Mouse (Mus musculus): ENCODE data around the gene Vmn1r1. TPM values are rescaled to one million over a fixed set of nuclear protein-coding genes. Genes with fewer than 3 reads are reported as not detected.
"Not testable (repeated sequence)": the region's sequence is repeated elsewhere in the genome, so short reads cannot be mapped to it uniquely, and the experiment has no call there.

The Vmn1r1 gene
- polyA plus RNA-seq (2014; fragmentation: Nextera tagmentation; extraction: Ambion mirVana): not detected in 2 replicates

- no peak for DNase-seq (ENCODE audit: low spot score)
- no peak within 1 kb of the TSS for H3K9ac ChIP-seq (ENCODE audit: low read length)
- H3K9me3 ChIP-seq (replicated peaks; ENCODE audit: control insufficient read depth, low read length): no peaks in the 10 kb centered on the region
- no peaks in the 10 kb centered on the region for H3K27me3 ChIP-seq (replicated peaks; ENCODE audit: control insufficient read depth, insufficient read depth, low read length)
- no peak within 1 kb of the TSS for H3K4me2 ChIP-seq (ENCODE audit: low read length)
- no peak for ATAC-seq
- H3K4me3 ChIP-seq (ENCODE audit: low read depth, low read length): no peak within 1 kb of the TSS
- H3K4me1 ChIP-seq (ENCODE audit: control insufficient read depth, insufficient read depth, low read length): no peaks in the 10 kb centered on the region
- no peak within 1 kb of the TSS for H3K27ac ChIP-seq (ENCODE audit: low read depth, low read length)
- H3K36me3 ChIP-seq (ENCODE audit: control insufficient read depth, insufficient read depth, low read length): no peaks in the 10 kb centered on the region
- 90% methylated on average over 7 of the region's 7 CpGs for WGBS
Observed at GRCm38 (mm10) chr1:182164386-182164785, at the start of gene Vmn1r1. Gene Vmn1r1 (minus strand): TSS chr1:182164486.

- no peak for DNase-seq (ENCODE audit: low spot score)
- H3K4me2 ChIP-seq (ENCODE audit: low read length): no peak overlapping the region
- H3K27me3 ChIP-seq (replicated peaks; ENCODE audit: control insufficient read depth, insufficient read depth, low read length): no peaks in the 10 kb centered on the region
- no peaks in the 10 kb centered on the region for H3K36me3 ChIP-seq (ENCODE audit: control insufficient read depth, insufficient read depth, low read length)
- H3K9ac ChIP-seq (ENCODE audit: low read length): no peak overlapping the region
- no peak for ATAC-seq
- H3K9me3 ChIP-seq (replicated peaks; ENCODE audit: control insufficient read depth, low read length): no peaks in the 10 kb centered on the region
- H3K27ac ChIP-seq (ENCODE audit: low read depth, low read length): no peak overlapping the region
- WGBS: 91% methylated on average over 2 of the region's 2 CpGs
- H3K4me1 ChIP-seq (ENCODE audit: control insufficient read depth, insufficient read depth, low read length): no peaks in the 10 kb centered on the region
- H3K4me3 ChIP-seq (ENCODE audit: low read depth, low read length): no peak overlapping the region
Observed at GRCm38 (mm10) chr1:182210322-182210721, 46.0 kb upstream of the Vmn1r1 start.

GRCm38 (mm10) chr1:182192581-182192980, 28.3 kb upstream of the Vmn1r1 start:
- Histone ChIP-seq H3K27me3 (replicated peaks; ENCODE audit: control insufficient read depth, insufficient read depth, low read length) (no peaks in the 10 kb centered on the region), H3K9ac (ENCODE audit: low read length) (no peak overlapping the region), H3K27ac (ENCODE audit: low read depth, low read length) (no peak overlapping the region), H3K4me2 (ENCODE audit: low read length) (no peak overlapping the region), H3K9me3 (replicated peaks; ENCODE audit: control insufficient read depth, low read length) (no peaks in the 10 kb centered on the region), H3K36me3 (ENCODE audit: control insufficient read depth, insufficient read depth, low read length) (no peaks in the 10 kb centered on the region), H3K4me3 (ENCODE audit: low read depth, low read length) (no peak overlapping the region), H3K4me1 (ENCODE audit: control insufficient read depth, insufficient read depth, low read length) (no peaks in the 10 kb centered on the region)
- no peak for ATAC-seq
- WGBS: 93% methylated on average over 1 of the region's 1 CpGs
- no peak for DNase-seq (ENCODE audit: low spot score)

GRCm38 (mm10) chr1:182191816-182192545, 27.7 kb upstream of the Vmn1r1 start:
- H3K4me1 ChIP-seq (ENCODE audit: control insufficient read depth, insufficient read depth, low read length): no peaks in the 10 kb centered on the region
- H3K4me2 ChIP-seq (ENCODE audit: low read length): no peak overlapping the region
- ATAC-seq (no peak), DNase-seq (ENCODE audit: low spot score) (no peak)
- H3K9me3 ChIP-seq (replicated peaks; ENCODE audit: control insufficient read depth, low read length): no peaks in the 10 kb centered on the region
- no peaks in the 10 kb centered on the region for H3K27me3 ChIP-seq (replicated peaks; ENCODE audit: control insufficient read depth, insufficient read depth, low read length)
- no peak overlapping the region for H3K9ac ChIP-seq (ENCODE audit: low read length)
- H3K27ac ChIP-seq (ENCODE audit: low read depth, low read length): no peak overlapping the region
- no peak overlapping the region for H3K4me3 ChIP-seq (ENCODE audit: low read depth, low read length)
- H3K36me3 ChIP-seq (ENCODE audit: control insufficient read depth, insufficient read depth, low read length): no peaks in the 10 kb centered on the region
- WGBS: 78% methylated on average over 10 of the region's 10 CpGs

- H3K4me1 ChIP-seq (ENCODE audit: control insufficient read depth, insufficient read depth, low read length): no peaks in the 10 kb centered on the region
- no peaks in the 10 kb centered on the region for H3K9me3 ChIP-seq (replicated peaks; ENCODE audit: control insufficient read depth, low read length)
- no peaks in the 10 kb centered on the region for H3K27me3 ChIP-seq (replicated peaks; ENCODE audit: control insufficient read depth, insufficient read depth, low read length)
- ATAC-seq: no peak
- H3K27ac ChIP-seq (ENCODE audit: low read depth, low read length): no peak overlapping the region
- no peak for DNase-seq (ENCODE audit: low spot score)
- WGBS: 69% methylated on average over 4 of the region's 5 CpGs
- no peaks in the 10 kb centered on the region for H3K36me3 ChIP-seq (ENCODE audit: control insufficient read depth, insufficient read depth, low read length)
- H3K4me2 ChIP-seq (ENCODE audit: low read length): no peak overlapping the region
- no peak overlapping the region for H3K4me3 ChIP-seq (ENCODE audit: low read depth, low read length)
- no peak overlapping the region for H3K9ac ChIP-seq (ENCODE audit: low read length)
Observed at GRCm38 (mm10) chr1:182191181-182191580, 26.9 kb upstream of the Vmn1r1 start.

- H3K4me1 ChIP-seq (ENCODE audit: control insufficient read depth, insufficient read depth, low read length): no peaks in the 10 kb centered on the region
- H3K9me3 ChIP-seq (replicated peaks; ENCODE audit: control insufficient read depth, low read length): no peaks in the 10 kb centered on the region
- H3K27me3 ChIP-seq (replicated peaks; ENCODE audit: control insufficient read depth, insufficient read depth, low read length): no peaks in the 10 kb centered on the region
- no peak overlapping the region for H3K4me2 ChIP-seq (ENCODE audit: low read length)
- no peaks in the 10 kb centered on the region for H3K36me3 ChIP-seq (ENCODE audit: control insufficient read depth, insufficient read depth, low read length)
- 68% methylated on average over 3 of the region's 3 CpGs for WGBS
- ATAC-seq (no peak), DNase-seq (ENCODE audit: low spot score) (no peak)
- no peak overlapping the region for H3K27ac ChIP-seq (ENCODE audit: low read depth, low read length)
- H3K9ac ChIP-seq (ENCODE audit: low read length): no peak overlapping the region
- no peak overlapping the region for H3K4me3 ChIP-seq (ENCODE audit: low read depth, low read length)
Observed at GRCm38 (mm10) chr1:182189669-182190440, 25.6 kb upstream of the Vmn1r1 start.

GRCm38 (mm10) chr1:182182449-182182848, 18.2 kb upstream of the Vmn1r1 start:
- not testable (repeated sequence) for H3K4me2 ChIP-seq (ENCODE audit: low read length); H3K36me3 ChIP-seq (ENCODE audit: control insufficient read depth, insufficient read depth, low read length); H3K4me1 ChIP-seq (ENCODE audit: control insufficient read depth, insufficient read depth, low read length); H3K9me3 ChIP-seq (replicated peaks; ENCODE audit: control insufficient read depth, low read length); H3K9ac ChIP-seq (ENCODE audit: low read length); ATAC-seq; DNase-seq (ENCODE audit: low spot score); H3K4me3 ChIP-seq (ENCODE audit: low read depth, low read length); H3K27ac ChIP-seq (ENCODE audit: low read depth, low read length); H3K27me3 ChIP-seq (replicated peaks; ENCODE audit: control insufficient read depth, insufficient read depth, low read length)
- WGBS: 73% methylated on average over 4 of the region's 4 CpGs

GRCm38 (mm10) chr1:182181456-182182305, 17.4 kb upstream of the Vmn1r1 start:
- Histone ChIP-seq H3K9me3 (replicated peaks; ENCODE audit: control insufficient read depth, low read length) (no peaks in the 10 kb centered on the region), H3K27ac (ENCODE audit: low read depth, low read length) (no peak overlapping the region), H3K4me3 (ENCODE audit: low read depth, low read length) (no peak overlapping the region), H3K4me1 (ENCODE audit: control insufficient read depth, insufficient read depth, low read length) (no peaks in the 10 kb centered on the region), H3K4me2 (ENCODE audit: low read length) (no peak overlapping the region), H3K9ac (ENCODE audit: low read length) (no peak overlapping the region), H3K36me3 (ENCODE audit: control insufficient read depth, insufficient read depth, low read length) (no peaks in the 10 kb centered on the region), H3K27me3 (replicated peaks; ENCODE audit: control insufficient read depth, insufficient read depth, low read length) (no peaks in the 10 kb centered on the region)
- no peak for ATAC-seq
- DNase-seq (ENCODE audit: low spot score): no peak
- 62% methylated on average over 5 of the region's 5 CpGs for WGBS

Measured in forebrain, embryonic 14.5 days (tissue).